Mouse (Mus musculus) forebrain, embryonic 16.5 days (tissue): ENCODE measurements around the gene Exoc2. TPM values are rescaled to one million over a fixed set of nuclear protein-coding genes. Genes with fewer than 3 reads are reported as not detected.

Experiments used
- ATAC-seq: fragments of 200-750 bp; cut with Nextera tagmentation; 2 replicates; pipeline ENCODE4 v1.8.0; 2017; ENCODE audit warnings: mild to moderate bottlenecking, moderate library complexity
- H3K27ac ChIP-seq: fragments of 300-500 bp; sonication (generic); 2 replicates; pipeline ENCODE4 v1.5.1; 2014; ENCODE audit warnings: low read length, control low read depth
- H3K27me3 ChIP-seq: fragments of 300-500 bp; sonication (generic); replicated peaks from 2 replicates; pipeline ENCODE4 v1.6.1; 2014; ENCODE audit warnings: low read length; ENCODE audit not compliant: control insufficient read depth, insufficient read depth
- H3K36me3 ChIP-seq: fragments of 300-500 bp; sonication (generic); 2 replicates; pipeline ENCODE4 v1.6.1; 2014; ENCODE audit not compliant: control insufficient read depth, insufficient read depth
- H3K4me1 ChIP-seq: fragments of 300-500 bp; sonication (generic); replicated peaks from 2 replicates; pipeline ENCODE4 v1.6.1; 2014; ENCODE audit warnings: low read length; ENCODE audit not compliant: control insufficient read depth, insufficient read depth
- H3K4me2 ChIP-seq: fragments of 300-500 bp; sonication (generic); 2 replicates; pipeline ENCODE4 v1.6.1; 2014; ENCODE audit warnings: mild to moderate bottlenecking, low read length, control low read depth
- H3K4me3 ChIP-seq: fragments of 300-500 bp; sonication (generic); replicated peaks from 2 replicates; pipeline ENCODE4 v1.5.1; 2014; ENCODE audit warnings: mild to moderate bottlenecking, low read length, control low read depth
- H3K9ac ChIP-seq: fragments of 300-500 bp; sonication (generic); replicated peaks from 2 replicates; pipeline ENCODE4 v1.6.1; 2014; ENCODE audit warnings: low read depth, low read length, control low read depth
- H3K9me3 ChIP-seq: fragments of 300-500 bp; sonication (generic); 2 replicates; pipeline ENCODE4 v1.6.1; 2016; ENCODE audit warnings: low read length; ENCODE audit not compliant: control insufficient read depth
- WGBS: fragments of 180-500 bp; shearing (Covaris S2); extraction: QIAGEN DNeasy Blood & Tissue Kit; methylation state at CpG from one replicate; pipeline ENCODE4 v1.1.7; 2014; 5-methylcytosine and 5-hydroxymethylcytosine counted together
- polyA plus RNA-seq: library from polyadenylated mRNA; unstranded; fragments of >200 nt; fragmentation: Nextera tagmentation; extraction: Ambion mirVana; gene quantifications from 2 replicates; pipeline ENCODE4 v1.2.1, GENCODE M21; 2015

Exoc2 gene
- polyA plus RNA-seq, 1 experiment from 2014 or later = 63.0 TPM

DNA sequence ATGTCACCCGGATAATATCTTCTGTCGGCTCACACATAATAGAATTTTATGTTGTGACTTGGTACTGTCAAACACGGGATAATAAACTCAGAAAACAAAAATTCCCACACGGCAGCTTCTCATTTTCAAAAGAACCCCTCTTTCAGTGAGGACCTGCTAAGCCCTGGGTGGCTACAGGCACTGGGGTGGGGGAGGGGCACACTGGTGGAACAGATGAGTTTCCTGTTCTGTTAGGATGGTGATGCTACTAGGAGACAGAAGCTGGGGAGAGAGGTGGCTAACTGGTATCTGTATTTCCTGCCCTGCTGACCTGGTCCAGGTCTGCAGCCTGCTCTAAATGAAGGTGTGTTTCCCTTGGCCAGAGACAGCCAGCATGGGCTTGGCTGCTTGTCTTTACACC, 172.0 kb downstream of the Exoc2 start:
- WGBS = 81% methylated on average over 4 of the region's 4 CpGs
- Histone ChIP-seq H3K4me1 (no peaks in the 10 kb centered on the region), H3K9me3 (no peaks in the 10 kb centered on the region), H3K4me2 (no peak overlapping the region), H3K27me3 (no peaks in the 10 kb centered on the region), H3K4me3 (no peak overlapping the region), H3K9ac (no peak overlapping the region), H3K27ac (no peak overlapping the region), H3K36me3 (no peaks in the 10 kb centered on the region)
- ATAC-seq = no peak

DNA sequence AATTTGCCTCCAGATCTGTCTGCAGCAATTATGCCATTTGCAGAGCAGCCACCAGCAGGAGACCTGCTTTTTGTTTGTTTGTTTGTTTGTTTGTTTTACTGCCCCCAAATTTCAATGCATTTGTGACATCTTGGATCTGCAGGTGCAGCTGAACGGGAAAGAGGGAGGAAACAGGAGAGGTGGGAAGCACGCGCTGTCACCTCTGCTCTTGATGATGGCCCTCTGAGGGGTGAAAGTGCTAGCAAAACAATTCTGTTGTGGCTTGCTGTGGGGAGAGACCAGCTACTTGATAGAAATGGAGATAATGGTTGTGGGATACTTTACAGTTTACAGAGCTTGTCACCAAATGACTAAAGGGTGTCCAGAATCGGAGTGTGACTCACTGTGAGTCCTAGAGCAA, 177.9 kb downstream of the Exoc2 start:
- Histone ChIP-seq H3K9ac (no peak overlapping the region), H3K4me3 (no peak overlapping the region), H3K4me1 (no peaks in the 10 kb centered on the region), H3K36me3 (no peaks in the 10 kb centered on the region), H3K4me2 (no peak overlapping the region), H3K9me3 (no peaks in the 10 kb centered on the region), H3K27me3 (no peaks in the 10 kb centered on the region), H3K27ac (no peak overlapping the region)
- no peak for ATAC-seq
- WGBS = 93% methylated on average over 4 of the region's 4 CpGs

DNA sequence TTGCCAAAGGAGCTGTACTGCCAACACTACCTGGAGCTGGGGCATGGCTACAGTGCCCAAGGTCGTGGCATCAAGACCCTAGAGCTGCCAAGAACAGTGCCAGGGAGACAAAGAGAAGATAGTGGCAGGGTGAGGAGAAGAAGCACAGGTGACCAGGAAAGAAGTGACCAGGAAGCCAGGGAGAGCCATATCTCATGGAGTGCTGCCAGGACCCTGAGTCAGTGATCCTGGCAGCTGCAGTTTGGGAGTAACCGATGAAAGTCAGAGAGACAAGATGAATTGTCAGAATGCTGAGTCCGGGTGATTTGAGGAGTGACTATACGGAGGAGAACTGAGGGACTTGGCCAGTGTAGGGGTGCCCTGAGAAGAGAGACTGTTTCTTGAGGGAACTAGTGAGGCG, 180.3 kb downstream of the Exoc2 start:
- H3K27ac ChIP-seq = no peak overlapping the region
- H3K9ac ChIP-seq = no peak overlapping the region
- no peaks in the 10 kb centered on the region for H3K36me3 ChIP-seq
- H3K4me3 ChIP-seq = no peak overlapping the region
- 87% methylated on average over 5 of the region's 5 CpGs for WGBS
- ATAC-seq = no peak
- H3K27me3 ChIP-seq = no peaks in the 10 kb centered on the region
- H3K4me2 ChIP-seq = no peak overlapping the region
- no peaks in the 10 kb centered on the region for H3K9me3 ChIP-seq
- H3K4me1 ChIP-seq = no peaks in the 10 kb centered on the region

- H3K9ac ChIP-seq = no peak overlapping the region
- no peak overlapping the region for H3K27ac ChIP-seq
- no peaks in the 10 kb centered on the region for H3K27me3 ChIP-seq
- no peak for ATAC-seq
- WGBS = 88% methylated on average over 4 of the region's 4 CpGs
- no peak overlapping the region for H3K4me3 ChIP-seq
- H3K4me1 ChIP-seq = no peaks in the 10 kb centered on the region
- H3K9me3 ChIP-seq = no peaks in the 10 kb centered on the region
- no peaks in the 10 kb centered on the region for H3K36me3 ChIP-seq
- H3K4me2 ChIP-seq = no peak overlapping the region
Observed at GRCm38 (mm10) chr13:30793196-30793595, 180.7 kb downstream of the Exoc2 start.

GRCm38 (mm10) chr13:30792741-30793140, 181.2 kb downstream of the Exoc2 start:
- Histone ChIP-seq H3K9me3 (no peaks in the 10 kb centered on the region), H3K4me3 (no peak overlapping the region), H3K36me3 (no peaks in the 10 kb centered on the region), H3K4me1 (no peaks in the 10 kb centered on the region), H3K9ac (no peak overlapping the region), H3K27ac (no peak overlapping the region), H3K4me2 (no peak overlapping the region), H3K27me3 (no peaks in the 10 kb centered on the region)
- ATAC-seq = no peak
- 69% methylated on average over 3 of the region's 3 CpGs for WGBS

GRCm38 (mm10) chr13:30792308-30792707, 181.6 kb downstream of the Exoc2 start:
- no peaks in the 10 kb centered on the region for H3K9me3 ChIP-seq
- no peaks in the 10 kb centered on the region for H3K4me1 ChIP-seq
- H3K4me3 ChIP-seq = no peak overlapping the region
- H3K36me3 ChIP-seq = no peaks in the 10 kb centered on the region
- H3K27me3 ChIP-seq = no peaks in the 10 kb centered on the region
- H3K4me2 ChIP-seq = no peak overlapping the region
- no peak for ATAC-seq
- no peak overlapping the region for H3K9ac ChIP-seq
- WGBS = 82% methylated on average over 9 of the region's 9 CpGs
- H3K27ac ChIP-seq = no peak overlapping the region

GRCm38 (mm10) chr13:30790016-30790415, 183.9 kb downstream of the Exoc2 start:
- Histone ChIP-seq H3K36me3 (no peaks in the 10 kb centered on the region), H3K4me3 (no peak overlapping the region), H3K4me2 (no peak overlapping the region), H3K27ac (no peak overlapping the region), H3K4me1 (no peaks in the 10 kb centered on the region), H3K9ac (no peak overlapping the region), H3K9me3 (no peaks in the 10 kb centered on the region), H3K27me3 (no peaks in the 10 kb centered on the region)
- 58% methylated on average over 5 of the region's 5 CpGs for WGBS
- no peak for ATAC-seq

DNA sequence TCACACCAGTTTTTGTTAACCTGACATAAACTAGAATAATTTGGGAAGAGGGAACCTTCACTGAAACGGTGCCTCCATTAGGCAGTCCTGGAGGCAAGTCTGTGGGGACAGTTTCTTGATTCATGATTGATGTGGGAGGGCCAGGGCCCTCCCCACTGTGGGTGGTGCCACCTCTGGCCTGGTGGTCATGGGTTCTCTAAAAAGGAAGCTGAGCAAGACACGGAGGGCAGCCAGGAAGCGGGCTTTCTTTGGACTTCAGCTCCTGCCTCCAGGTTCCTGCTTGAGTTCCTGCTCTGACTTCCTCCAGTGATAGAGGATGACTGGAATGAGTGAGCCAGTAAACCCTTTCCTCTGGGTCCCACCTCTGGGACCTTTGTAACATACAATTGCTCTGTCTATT, 185.5 kb downstream of the Exoc2 start:
- no peaks in the 10 kb centered on the region for H3K9me3 ChIP-seq
- H3K4me3 ChIP-seq = no peak overlapping the region
- no peak overlapping the region for H3K9ac ChIP-seq
- WGBS = 80% methylated on average over 3 of the region's 3 CpGs
- H3K27me3 ChIP-seq = no peaks in the 10 kb centered on the region
- no peaks in the 10 kb centered on the region for H3K36me3 ChIP-seq
- H3K4me2 ChIP-seq = no peak overlapping the region
- ATAC-seq = no peak
- no peaks in the 10 kb centered on the region for H3K4me1 ChIP-seq
- no peak overlapping the region for H3K27ac ChIP-seq

DNA sequence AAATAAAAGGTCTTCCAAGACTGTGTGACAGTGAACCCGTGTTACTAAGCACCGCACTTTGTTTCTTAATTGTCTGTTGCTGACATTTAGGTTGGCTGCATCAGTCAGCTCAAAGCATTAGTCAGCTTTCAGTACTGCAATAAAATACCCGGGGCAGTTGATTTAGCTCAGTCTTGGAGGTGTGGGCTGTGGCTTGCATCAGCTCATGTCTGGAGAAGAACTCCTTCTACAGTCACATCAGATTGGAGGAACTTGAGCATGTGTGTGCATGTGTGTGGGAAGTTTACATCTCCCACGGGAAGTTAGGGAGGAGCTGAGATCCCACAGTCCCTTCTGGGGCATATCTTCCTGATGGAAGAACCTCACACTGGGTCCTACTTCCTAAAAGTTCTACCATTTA, 185.9 kb downstream of the Exoc2 start:
- Histone ChIP-seq H3K27me3 (no peaks in the 10 kb centered on the region), H3K36me3 (no peaks in the 10 kb centered on the region), H3K9me3 (no peaks in the 10 kb centered on the region), H3K4me1 (no peaks in the 10 kb centered on the region), H3K4me3 (no peak overlapping the region), H3K9ac (no peak overlapping the region), H3K27ac (no peak overlapping the region), H3K4me2 (no peak overlapping the region)
- 87% methylated on average over 4 of the region's 4 CpGs for WGBS
- no peak for ATAC-seq

- no peak overlapping the region for H3K9ac ChIP-seq
- no peak overlapping the region for H3K4me2 ChIP-seq
- H3K36me3 ChIP-seq = no peaks in the 10 kb centered on the region
- no peaks in the 10 kb centered on the region for H3K4me1 ChIP-seq
- H3K27ac ChIP-seq = no peak overlapping the region
- no peak for ATAC-seq
- no peak overlapping the region for H3K4me3 ChIP-seq
- 70% methylated on average over 2 of the region's 2 CpGs for whole genome bisulfite sequencing
- H3K27me3 ChIP-seq = no peaks in the 10 kb centered on the region
- H3K9me3 ChIP-seq = no peaks in the 10 kb centered on the region
Observed at GRCm38 (mm10) chr13:30787556-30787955, 186.3 kb downstream of the Exoc2 start.
